Comparison of ENCODE assay signal across 16 mouse cellular contexts in the genomic region with DNA sequence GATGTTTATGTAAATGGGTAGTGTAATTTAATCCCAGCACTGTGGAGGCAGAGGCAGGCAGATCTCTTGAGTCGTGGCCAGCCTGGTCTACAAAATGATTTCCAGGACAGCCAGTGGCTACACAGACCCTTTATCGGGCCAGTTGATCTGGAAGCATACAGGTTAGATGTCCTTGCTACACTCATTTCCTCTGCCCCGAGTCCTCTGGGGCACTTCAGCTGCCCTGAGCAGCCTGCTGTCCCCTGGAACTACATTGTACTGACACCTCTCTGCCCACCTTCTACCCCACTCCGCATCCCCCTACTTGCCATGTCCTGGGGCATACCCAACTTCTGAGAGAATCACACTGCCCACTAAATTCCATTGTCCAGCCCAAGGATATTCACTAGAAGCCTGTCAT.
"Had no signal": no experiment of that assay in that cellular context is flagged by ENCODE, and none has a peak within 500 bp of the region (broad histone marks: within the 10 kb centered on the region; RNA-seq: fewer than 3 reads in every experiment).

No protein-coding gene starts in this region.

- DNase-seq: retina, postnatal 1 day; right cerebral cortex, adult 18-20 months; right cerebral cortex, postnatal 14 days; right cerebral cortex, postnatal 25 days; right cerebral cortex, postnatal 4 days; spleen, adult 18-20 months; thymus, adult 18-20 months; thymus, adult 2 months; thymus, postnatal 14 days; thymus, postnatal 25 days; thymus, postnatal 36 days; thymus, postnatal 4 days had no signal

- H3K9me3 ChIP-seq: neural tube, embryonic 13.5 days; stomach, embryonic 15.5 days had no signal

- H3K27me3 ChIP-seq: neural tube, embryonic 13.5 days; neural tube, embryonic 15.5 days; stomach, embryonic 15.5 days had no signal

- H3K36me3 ChIP-seq: neural tube, embryonic 13.5 days; neural tube, embryonic 15.5 days; stomach, embryonic 15.5 days had no signal

- H3K4me3 ChIP-seq: neural tube, embryonic 13.5 days; neural tube, embryonic 15.5 days; stomach, embryonic 15.5 days had no signal

- H3K27ac ChIP-seq: neural tube, embryonic 13.5 days; neural tube, embryonic 15.5 days; stomach, embryonic 15.5 days; stomach, postnatal 0 days had no signal

- H3K4me1 ChIP-seq: neural tube, embryonic 13.5 days; neural tube, embryonic 15.5 days; stomach, embryonic 15.5 days had no signal
